Mouse (Mus musculus) ES-E14 (cell line): ENCODE data around the gene Xcr1.

Source experiments
- HCFC1 ChIP-seq: IDR thresholded peaks from 2 replicates; pipeline ENCODE4 v1.6.1; 2012; ENCODE audit warnings: low read length, inconsistent platforms, borderline replicate concordance; ENCODE audit not compliant: insufficient read depth
- MAFK ChIP-seq: IDR thresholded peaks from 2 replicates; pipeline ENCODE4 v1.6.1; 2014; ENCODE audit warnings: mild to moderate bottlenecking, low read depth, low read length, inconsistent platforms; ENCODE audit not compliant: insufficient read depth
- ZC3H11A ChIP-seq: IDR thresholded peaks from 2 replicates; pipeline ENCODE4 v1.6.1; 2012; ENCODE audit warnings: low read depth, mild to moderate bottlenecking, inconsistent platforms, low read length, borderline replicate concordance
- ZNF384 ChIP-seq: IDR thresholded peaks from 2 replicates; pipeline ENCODE4 v1.6.1; 2012; ENCODE audit warnings: low read depth, low read length, inconsistent platforms

GRCm38 (mm10) chr9:123863641-123864040, 1.8 kb upstream of the Xcr1 start:
- TF ChIP-seq ZC3H11A = no peak
- no peak for TF ChIP-seq HCFC1
- TF ChIP-seq ZNF384 = no peak
- no peak for TF ChIP-seq MAFK
